Mouse (Mus musculus) cerebellum, postnatal 14 days (tissue): ENCODE data around the gene Socs1.

Experiments used
- DNase-seq, 2 experiments: peaks; one replicate each; pipeline ENCODE4 v3.0.0; 2021; ENCODE audit warnings: mixed read lengths in 2 of 2

The Socs1 gene

GRCm38 (mm10) chr16:10786782-10787547 is 1.6 kb upstream of the Socs1 start:
- DNase-seq = no peak

DNA sequence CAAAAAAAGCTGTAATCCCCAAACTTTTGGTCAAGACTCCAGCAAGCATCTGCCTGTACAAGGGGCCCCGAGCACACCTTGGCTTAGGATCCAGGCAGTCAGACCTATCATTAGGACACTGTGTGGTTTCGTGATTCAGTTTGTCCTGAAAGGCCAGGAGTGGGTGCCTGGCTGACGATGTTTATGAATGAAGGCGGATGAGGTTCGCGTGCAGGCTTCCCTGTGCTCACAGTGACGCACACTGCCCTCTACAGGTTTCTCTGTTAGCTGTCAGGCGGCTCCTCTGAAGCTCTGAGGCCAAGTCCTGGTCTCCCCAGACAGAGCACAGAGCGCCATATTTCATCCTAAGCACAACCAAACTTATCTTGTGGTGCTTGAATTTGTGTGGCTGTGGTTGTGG is 952 bp upstream of the Socs1 start:
- DNase-seq = peak; percentile 90

DNA sequence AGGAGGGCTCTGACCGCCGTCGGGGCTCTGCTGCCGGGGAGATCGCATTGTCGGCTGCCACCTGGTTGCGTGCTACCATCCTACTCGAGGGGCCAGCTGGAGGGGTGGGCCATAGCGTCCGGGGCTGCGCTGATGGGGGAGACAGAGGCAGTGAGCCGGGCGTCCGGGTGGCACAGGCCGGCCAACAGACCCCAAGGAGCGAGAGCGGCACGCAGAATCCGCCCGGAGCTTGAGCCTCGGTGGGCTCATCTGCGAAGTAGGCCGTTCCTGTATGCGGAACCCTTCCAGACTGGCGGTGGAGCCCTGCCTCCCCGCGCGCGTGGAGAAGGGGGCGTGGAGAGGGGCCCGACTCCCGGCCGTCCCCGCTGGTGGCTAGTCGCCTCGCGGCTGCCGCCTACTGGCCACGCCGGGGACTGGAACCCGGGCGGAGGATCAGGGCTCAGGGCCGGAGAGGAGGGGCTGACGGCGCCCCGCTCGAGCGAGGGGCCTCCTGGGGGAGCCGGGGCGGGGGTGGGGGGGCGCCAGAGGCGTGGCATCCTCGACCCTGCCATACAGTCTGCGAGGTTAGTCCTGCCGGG is 454 bp downstream of the Socs1 start:
- DNase-seq = peak; percentile 95 to 96

- peak; percentile 56 to 66 for DNase-seq
These were observed 1.2 kb downstream of the Socs1 start for GRCm38 (mm10) chr16:10783883-10784792.

GRCm38 (mm10) chr16:10783451-10783850 is 1.9 kb downstream of the Socs1 start:
- DNase-seq = no peak

DNA sequence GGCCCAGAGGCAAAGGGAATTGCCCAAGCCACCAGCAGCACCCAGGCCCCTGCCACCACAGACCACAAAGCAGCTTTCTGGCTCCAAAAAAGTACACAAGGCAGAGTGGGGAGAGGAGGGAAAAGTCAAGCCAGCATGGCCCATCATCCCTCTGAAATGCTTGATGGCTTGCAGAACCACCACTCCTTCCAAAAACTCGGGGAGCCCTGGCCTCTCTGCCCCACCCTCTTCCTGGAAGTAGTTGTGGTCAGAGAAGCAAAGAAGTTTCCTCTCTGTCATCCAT is 2.2 kb downstream of the Socs1 start:
- DNase-seq = no peak

GRCm38 (mm10) chr16:10782377-10783151 is 2.8 kb downstream of the Socs1 start:
- no peak for DNase-seq

GRCm38 (mm10) chr16:10781862-10782371 is 3.4 kb downstream of the Socs1 start:
- DNase-seq = no peak

DNA sequence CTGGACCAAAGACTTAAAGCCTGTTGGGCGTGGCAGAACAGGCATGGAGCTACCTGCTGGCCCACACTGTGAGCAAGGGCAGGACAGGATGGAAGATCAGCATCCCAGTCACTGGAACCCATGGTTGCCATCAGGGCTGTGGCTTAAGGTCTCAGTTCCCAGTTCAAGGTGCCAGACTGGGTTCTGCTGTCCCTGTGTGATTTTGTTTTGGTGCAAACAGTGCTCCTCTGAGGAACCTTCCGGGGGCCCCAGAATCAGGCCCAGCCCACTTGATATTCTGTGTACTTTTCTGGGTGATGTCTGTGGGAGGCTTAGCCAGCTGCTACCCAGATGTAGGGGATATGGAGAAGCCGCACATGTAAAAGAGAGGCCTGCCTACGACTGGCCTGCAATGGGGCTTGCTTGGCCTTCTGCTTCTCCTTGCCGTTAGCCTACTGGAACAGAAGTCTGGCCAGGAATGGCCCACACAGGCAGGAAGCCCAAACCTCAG is 4.7 kb downstream of the Socs1 start:
- no peak for DNase-seq

- no peak for DNase-seq
These were observed 7.7 kb downstream of the Socs1 start for GRCm38 (mm10) chr16:10777579-10778160.

DNA sequence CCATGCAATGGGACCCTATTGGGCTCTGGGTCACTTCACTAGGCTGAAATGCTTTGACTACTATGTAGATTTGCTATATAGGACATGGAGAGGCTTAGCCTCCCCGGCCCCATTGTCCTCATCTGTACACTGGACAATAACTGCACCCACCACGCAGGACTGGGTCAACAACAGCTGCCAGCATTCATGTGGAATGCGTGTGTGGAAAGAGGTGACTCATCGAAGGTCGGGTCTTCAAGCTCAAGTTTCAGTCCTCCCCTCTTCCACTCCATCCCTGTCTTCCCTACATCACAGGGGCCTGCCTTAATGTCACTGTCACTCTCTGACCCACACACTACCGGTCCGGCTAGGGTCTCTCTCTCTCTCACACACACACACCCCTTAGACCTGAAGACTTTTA is 9.0 kb downstream of the Socs1 start:
- no peak for DNase-seq

GRCm38 (mm10) chr16:10774726-10775125 is 10.6 kb downstream of the Socs1 start:
- peak in 1 of 2 experiments; percentile 31 for DNase-seq

DNA sequence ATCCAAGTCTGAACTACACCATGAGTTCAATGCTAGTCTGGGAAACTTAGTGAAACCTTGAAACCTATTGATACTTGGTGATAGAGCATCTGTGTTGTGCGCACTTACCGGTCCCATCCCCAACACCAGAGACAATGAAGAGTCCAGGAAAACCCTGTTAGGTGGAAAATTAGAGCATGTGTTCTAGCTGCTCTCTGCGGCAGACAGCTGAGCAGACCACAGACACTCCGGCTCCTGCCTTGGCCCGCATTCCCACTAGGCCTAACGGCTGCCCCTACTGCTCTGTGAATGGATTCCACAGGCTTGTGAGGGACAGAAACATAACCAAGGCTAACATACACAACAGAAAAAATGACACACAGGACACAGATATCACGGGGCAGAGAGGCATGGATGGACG is 11.8 kb downstream of the Socs1 start:
- no peak for DNase-seq

DNA sequence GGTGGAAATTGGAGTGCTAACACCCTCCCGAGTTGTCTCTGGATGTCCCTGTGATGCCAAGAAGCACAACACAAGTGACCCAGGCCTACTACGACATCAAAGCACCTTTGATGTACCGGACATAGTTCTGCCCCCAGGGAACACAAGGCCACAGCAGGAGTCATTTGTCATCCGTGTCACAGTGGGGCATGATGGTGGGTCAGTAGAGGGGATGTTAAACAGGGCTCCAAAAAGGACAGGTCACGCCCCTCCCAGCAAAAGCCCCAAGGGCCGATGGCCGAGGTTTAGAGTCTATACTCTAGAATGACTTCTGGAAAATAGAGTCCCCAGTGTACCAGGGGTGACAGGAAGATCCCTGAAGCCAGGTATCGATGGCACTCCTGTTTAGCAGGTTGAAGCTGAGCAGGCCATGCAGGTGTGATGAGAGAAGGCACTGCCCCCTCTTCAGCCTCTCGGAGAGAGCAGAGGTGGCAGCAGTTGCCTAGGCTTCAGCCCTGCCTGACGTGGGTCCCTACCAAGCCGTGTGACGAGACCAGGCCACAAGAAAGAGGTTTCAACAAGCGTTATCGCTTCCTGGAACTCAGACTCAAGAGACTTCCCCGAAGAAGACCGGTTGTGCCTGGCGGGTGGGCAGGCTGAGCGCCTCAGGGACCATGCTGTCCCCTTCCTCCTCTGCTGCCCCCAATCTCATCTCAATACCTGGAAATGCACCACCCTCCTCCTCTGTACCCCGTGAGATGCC is 13.4 kb downstream of the Socs1 start:
- DNase-seq = no peak

DNA sequence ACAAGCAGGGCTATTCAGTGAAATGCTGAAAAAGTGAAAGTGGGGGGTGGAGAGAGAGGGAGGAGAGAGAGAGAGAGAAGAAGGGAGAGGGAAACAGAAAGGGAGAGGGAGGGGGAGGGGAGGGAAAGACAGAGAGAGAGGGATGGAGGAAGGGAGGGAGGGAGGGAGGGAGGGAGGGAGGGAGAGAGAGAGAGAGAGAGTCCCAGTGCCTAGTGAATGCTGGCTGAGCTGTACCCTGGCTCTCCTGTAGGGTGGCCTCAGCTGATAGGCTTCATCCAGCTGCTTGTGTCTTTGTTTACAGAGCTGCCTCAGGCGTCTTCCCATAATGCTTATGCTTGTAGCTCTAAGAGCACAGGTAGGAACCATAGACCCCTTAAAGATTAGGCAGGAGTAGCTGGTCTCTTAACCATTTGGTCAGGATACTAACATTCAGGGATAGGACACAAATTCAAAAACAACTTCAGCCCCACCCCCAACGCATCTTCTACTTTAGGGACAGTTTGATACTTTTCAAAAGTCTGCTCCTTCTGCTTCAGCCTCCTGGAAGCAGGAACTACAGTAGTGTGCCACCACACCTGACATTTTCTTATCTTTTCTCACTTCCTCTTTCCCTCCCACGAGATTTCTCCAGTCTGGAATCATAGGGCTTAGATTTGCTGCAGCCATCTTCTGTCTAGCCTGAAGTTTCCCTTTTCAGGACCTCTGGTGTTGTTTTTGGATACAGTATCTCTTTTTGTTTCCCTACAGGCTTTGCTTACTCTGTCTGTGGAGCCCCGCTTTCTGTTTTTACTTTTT is 14.6 kb downstream of the Socs1 start:
- DNase-seq = no peak

DNA sequence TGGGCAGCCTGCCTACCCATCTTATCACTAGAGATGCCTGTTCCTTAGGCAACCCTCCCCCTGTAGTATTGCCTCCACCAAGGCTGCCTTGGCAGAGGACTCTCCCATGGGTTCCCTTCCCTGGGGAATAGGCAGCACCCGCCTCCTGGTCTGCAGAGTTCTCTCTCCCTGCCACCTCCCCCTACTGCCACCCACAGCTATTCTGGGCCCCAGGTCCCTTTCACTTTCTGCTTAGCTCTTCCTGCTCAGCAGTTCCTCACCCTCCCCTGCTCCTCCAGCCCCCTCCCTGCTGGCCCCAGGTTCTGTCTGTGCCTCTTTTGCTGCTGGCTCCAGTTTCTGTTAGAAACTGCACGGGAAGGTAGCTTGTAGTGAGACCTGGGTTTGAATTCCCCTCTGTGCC is 15.7 kb downstream of the Socs1 start:
- DNase-seq = no peak

GRCm38 (mm10) chr16:10768821-10769220 is 16.5 kb downstream of the Socs1 start:
- no peak for DNase-seq

DNA sequence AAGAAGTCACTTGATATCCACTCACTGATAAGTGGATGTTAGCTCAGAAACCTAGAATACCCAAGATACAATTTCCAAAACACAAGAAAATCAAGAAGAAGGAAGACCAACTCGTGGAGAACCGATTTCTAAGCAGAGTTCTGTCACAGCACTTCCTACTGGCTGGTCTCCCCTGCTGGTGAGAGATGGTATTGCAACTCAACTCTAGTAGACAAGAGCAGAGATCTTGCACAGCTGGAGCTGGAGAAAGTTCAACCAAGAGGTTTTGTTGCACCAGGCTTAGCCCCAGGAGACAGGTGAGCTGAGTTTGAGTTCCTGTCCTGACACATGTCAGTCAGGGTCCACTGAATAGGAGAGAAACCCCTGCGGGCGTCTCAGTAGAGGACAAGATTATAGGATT is 18.2 kb downstream of the Socs1 start:
- peak; percentile 82 to 88 for DNase-seq

DNA sequence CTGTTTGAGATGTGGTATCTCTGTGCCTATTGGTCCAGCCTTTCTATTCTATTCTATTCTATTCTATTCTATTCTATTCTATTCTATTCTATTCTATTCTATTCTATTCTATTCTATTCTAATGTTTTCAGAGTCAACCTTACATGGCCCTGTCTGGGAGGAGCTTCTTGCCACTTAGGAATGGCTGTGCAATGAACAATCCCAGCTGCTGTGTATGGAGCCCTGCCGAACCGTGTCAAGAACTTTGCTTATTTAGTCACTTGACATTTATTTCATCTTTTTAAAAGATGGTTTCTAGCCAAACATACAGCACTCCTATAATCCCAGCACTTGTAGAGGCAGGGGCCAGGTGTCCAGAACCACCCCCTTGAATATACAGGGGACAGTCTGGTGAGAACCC is 21.0 kb downstream of the Socs1 start:
- no peak for DNase-seq

GRCm38 (mm10) chr16:10763540-10764264 is 21.6 kb downstream of the Socs1 start:
- DNase-seq = no peak
